Mouse (Mus musculus) C2C12 (cell line): Measurements from ENCODE around the gene Fthl17a.

Source experiments
- CEBPB ChIP-seq: IDR thresholded peaks from one replicate; pipeline ENCODE4 v1.6.1; 2011; ENCODE audit warnings: low read depth, mild to moderate bottlenecking, control low read depth, moderate library complexity
- CTCF ChIP-seq: IDR thresholded peaks from one replicate; pipeline ENCODE4 v1.5.1; 2011; ENCODE audit not compliant: control insufficient read depth, insufficient read depth, insufficient read length
- FOSL1 ChIP-seq: IDR thresholded peaks from one replicate; pipeline ENCODE4 v1.8.0; 2011; ENCODE audit warnings: mild to moderate bottlenecking, low read length; ENCODE audit not compliant: poor library complexity, insufficient read depth, severe bottlenecking
- MAX ChIP-seq: IDR thresholded peaks from one replicate; pipeline ENCODE4 v1.6.1; 2011; ENCODE audit warnings: mild to moderate bottlenecking, control low read depth
- MYOD1 ChIP-seq: IDR thresholded peaks from one replicate; pipeline ENCODE4 v1.6.1; 2011; ENCODE audit warnings: low read depth; ENCODE audit not compliant: control insufficient read depth, insufficient read length
- MYOG ChIP-seq: IDR thresholded peaks from one replicate; pipeline ENCODE4 v1.6.1; 2011; ENCODE audit not compliant: control insufficient read depth, insufficient read length; ENCODE audit errors: extremely low read depth
- USF1 ChIP-seq: IDR thresholded peaks from one replicate; pipeline ENCODE4 v1.6.1; 2011; ENCODE audit warnings: low read depth, mild to moderate bottlenecking, control low read depth, moderate library complexity

DNA sequence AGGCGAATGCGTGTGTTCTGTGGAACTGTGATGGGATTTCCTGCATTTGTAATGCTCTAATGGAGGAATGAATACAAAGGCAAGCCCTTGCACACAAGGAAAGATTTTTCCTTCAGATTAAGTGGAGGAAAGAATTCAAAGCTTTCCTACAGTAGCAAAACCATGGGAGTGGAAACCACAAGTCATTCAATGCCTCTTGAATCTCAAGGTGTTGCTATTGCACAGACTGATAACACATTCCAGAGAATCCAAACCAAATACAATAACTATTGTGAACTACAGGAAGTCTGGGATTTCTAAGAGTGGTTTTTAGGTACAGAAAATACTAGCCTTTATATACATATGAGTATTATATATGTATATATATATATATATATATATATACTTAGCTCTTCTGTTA is 42.5 kb upstream of the Fthl17a start:
- TF ChIP-seq MYOD1 (no peak), MAX (no peak), CTCF (no peak), USF1 (no peak), MYOG (no peak), FOSL1 (no peak), CEBPB (no peak)
